Mouse (Mus musculus): Measurements from ENCODE around the gene Ntm. TPM values are rescaled to one million over a fixed set of nuclear protein-coding genes. Genes with fewer than 3 reads are reported as not detected.

The Ntm gene
- polyA plus RNA-seq, 1 experiment from 2014 or later = 11.5 TPM

- no peaks in the 10 kb centered on the region for H3K36me3 ChIP-seq (replicated peaks; ENCODE audit: control insufficient read depth, insufficient read depth, low read depth, low read length)
- no peak overlapping the region for H3K4me3 ChIP-seq (ENCODE audit: low read depth, low read length)
- H3K9me3 ChIP-seq (replicated peaks; ENCODE audit: control insufficient read depth, low read length) = no peaks in the 10 kb centered on the region
- DNase-seq (ENCODE audit: low spot score) = no peak
- H3K27me3 ChIP-seq (ENCODE audit: control insufficient read depth, insufficient read depth, low read length) = no peaks in the 10 kb centered on the region
- H3K27ac ChIP-seq (replicated peaks; ENCODE audit: low read depth, low read length) = no peak overlapping the region
- ATAC-seq (replicated peaks; ENCODE audit: insufficient number of reproducible peaks, low FRiP score, low TSS enrichment, low read depth) = no peak
- WGBS = 81% methylated on average over 21 of the region's 21 CpGs
- H3K9ac ChIP-seq (replicated peaks; ENCODE audit: low read length) = no peak overlapping the region
- no peaks in the 10 kb centered on the region for H3K4me1 ChIP-seq (ENCODE audit: control insufficient read depth, insufficient read depth, low read length)
- H3K4me2 ChIP-seq (ENCODE audit: low read depth, low read length) = no peak overlapping the region
Observed at GRCm38 (mm10) chr9:29594537-29595294, 368.2 kb downstream of the Ntm start.

DNA sequence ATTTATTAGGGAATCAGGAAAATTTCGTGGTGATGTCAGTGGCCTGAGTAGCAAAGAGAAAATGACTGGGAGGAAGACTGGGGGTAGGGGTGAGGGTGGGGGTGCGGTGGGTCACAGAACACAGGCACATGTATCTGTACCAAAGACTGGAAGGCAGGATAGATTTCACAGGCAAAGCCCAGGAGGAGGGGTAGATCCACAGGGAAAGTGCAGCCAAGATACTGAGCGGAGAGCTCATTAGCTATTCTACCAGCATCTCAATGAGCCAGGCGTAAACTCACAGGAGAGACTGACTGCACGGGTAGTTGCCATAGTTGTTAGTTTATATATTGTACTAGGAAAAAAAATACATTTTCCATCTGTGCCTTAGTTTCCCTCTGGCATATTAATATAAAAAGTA, 375.6 kb downstream of the Ntm start:
- no peak for DNase-seq (ENCODE audit: low spot score)
- no peaks in the 10 kb centered on the region for H3K36me3 ChIP-seq (replicated peaks; ENCODE audit: control insufficient read depth, insufficient read depth, low read depth, low read length)
- no peak for ATAC-seq (replicated peaks; ENCODE audit: insufficient number of reproducible peaks, low FRiP score, low TSS enrichment, low read depth)
- WGBS = 70% methylated on average over 5 of the region's 5 CpGs
- no peak overlapping the region for H3K4me3 ChIP-seq (ENCODE audit: low read depth, low read length)
- H3K4me2 ChIP-seq (ENCODE audit: low read depth, low read length) = no peak overlapping the region
- H3K27ac ChIP-seq (replicated peaks; ENCODE audit: low read depth, low read length) = no peak overlapping the region
- no peak overlapping the region for H3K9ac ChIP-seq (replicated peaks; ENCODE audit: low read length)
- H3K27me3 ChIP-seq (ENCODE audit: control insufficient read depth, insufficient read depth, low read length) = no peaks in the 10 kb centered on the region
- no peaks in the 10 kb centered on the region for H3K9me3 ChIP-seq (replicated peaks; ENCODE audit: control insufficient read depth, low read length)
- no peaks in the 10 kb centered on the region for H3K4me1 ChIP-seq (ENCODE audit: control insufficient read depth, insufficient read depth, low read length)

DNA sequence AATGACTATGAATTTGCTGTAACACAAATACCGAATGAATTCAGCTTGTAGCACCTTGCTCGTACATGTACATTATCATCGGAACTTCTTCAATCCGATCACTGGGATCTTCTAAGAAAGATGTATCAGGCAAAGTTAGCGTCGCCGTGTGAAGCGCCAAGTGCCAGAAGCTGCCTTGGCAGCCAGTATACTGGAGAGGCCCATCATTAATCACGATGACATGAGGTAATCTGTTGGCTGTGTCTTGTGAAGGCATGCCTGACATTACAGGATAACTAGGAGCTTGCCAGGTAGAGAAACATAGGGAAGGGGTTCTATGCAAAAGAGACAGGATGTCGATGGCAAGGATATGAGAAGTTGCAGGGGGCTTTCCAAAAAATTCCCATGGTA, 376.6 kb downstream of the Ntm start:
- 93% methylated on average over 10 of the region's 10 CpGs for WGBS
- Histone ChIP-seq H3K9me3 (replicated peaks; ENCODE audit: control insufficient read depth, low read length) (no peaks in the 10 kb centered on the region), H3K27ac (replicated peaks; ENCODE audit: low read depth, low read length) (no peak overlapping the region), H3K27me3 (ENCODE audit: control insufficient read depth, insufficient read depth, low read length) (no peaks in the 10 kb centered on the region), H3K36me3 (replicated peaks; ENCODE audit: control insufficient read depth, insufficient read depth, low read depth, low read length) (no peaks in the 10 kb centered on the region), H3K4me1 (ENCODE audit: control insufficient read depth, insufficient read depth, low read length) (no peaks in the 10 kb centered on the region), H3K4me3 (ENCODE audit: low read depth, low read length) (no peak overlapping the region), H3K4me2 (ENCODE audit: low read depth, low read length) (no peak overlapping the region), H3K9ac (replicated peaks; ENCODE audit: low read length) (no peak overlapping the region)
- DNase-seq (ENCODE audit: low spot score) (no peak), ATAC-seq (replicated peaks; ENCODE audit: insufficient number of reproducible peaks, low FRiP score, low TSS enrichment, low read depth) (no peak)

DNA sequence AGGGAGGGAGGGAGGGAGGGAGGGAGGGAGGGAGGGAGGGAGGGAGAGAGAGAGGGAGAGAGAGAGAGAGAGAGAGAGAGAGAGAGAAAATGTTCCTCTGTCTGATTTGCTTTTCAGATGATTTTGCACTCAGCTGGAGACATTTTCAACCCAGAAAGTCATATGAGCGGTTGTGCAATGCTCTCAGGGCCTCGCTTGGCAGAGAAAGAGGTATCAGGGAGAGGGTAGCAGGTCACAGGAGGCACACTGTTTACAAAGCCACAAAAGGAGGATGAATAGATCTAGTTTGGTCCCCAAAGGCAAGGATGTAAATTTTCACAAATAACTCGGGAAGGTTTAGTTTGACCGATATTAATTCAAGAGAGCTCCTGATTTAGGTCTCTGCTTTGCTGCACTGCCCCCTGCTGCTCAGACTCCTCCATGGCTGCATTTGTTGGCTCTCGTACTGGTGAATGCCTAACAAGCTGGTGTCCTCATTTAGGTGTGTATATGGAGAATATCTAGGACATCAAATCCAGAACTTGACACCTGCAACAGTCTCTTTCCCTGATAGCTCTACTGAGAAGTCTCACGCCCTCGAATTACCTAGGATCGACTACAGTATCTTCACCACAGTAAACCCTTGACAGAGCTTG, 377.1 kb downstream of the Ntm start:
- 59% methylated on average over 8 of the region's 8 CpGs for WGBS
- Histone ChIP-seq H3K36me3 (replicated peaks; ENCODE audit: control insufficient read depth, insufficient read depth, low read depth, low read length) (no peaks in the 10 kb centered on the region), H3K4me1 (ENCODE audit: control insufficient read depth, insufficient read depth, low read length) (no peaks in the 10 kb centered on the region), H3K9me3 (replicated peaks; ENCODE audit: control insufficient read depth, low read length) (no peaks in the 10 kb centered on the region), H3K4me3 (ENCODE audit: low read depth, low read length) (no peak overlapping the region), H3K27ac (replicated peaks; ENCODE audit: low read depth, low read length) (no peak overlapping the region), H3K9ac (replicated peaks; ENCODE audit: low read length) (no peak overlapping the region), H3K27me3 (ENCODE audit: control insufficient read depth, insufficient read depth, low read length) (no peaks in the 10 kb centered on the region), H3K4me2 (ENCODE audit: low read depth, low read length) (no peak overlapping the region)
- no peak for ATAC-seq (replicated peaks; ENCODE audit: insufficient number of reproducible peaks, low FRiP score, low TSS enrichment, low read depth)
- DNase-seq (ENCODE audit: low spot score) = peak; percentile 73

- no peaks in the 10 kb centered on the region for H3K27me3 ChIP-seq (ENCODE audit: control insufficient read depth, insufficient read depth, low read length)
- H3K9me3 ChIP-seq (replicated peaks; ENCODE audit: control insufficient read depth, low read length) = no peaks in the 10 kb centered on the region
- DNase-seq (ENCODE audit: low spot score) = no peak
- no peak overlapping the region for H3K27ac ChIP-seq (replicated peaks; ENCODE audit: low read depth, low read length)
- H3K36me3 ChIP-seq (replicated peaks; ENCODE audit: control insufficient read depth, insufficient read depth, low read depth, low read length) = no peaks in the 10 kb centered on the region
- 76% methylated on average over 11 of the region's 11 CpGs for WGBS
- H3K4me3 ChIP-seq (ENCODE audit: low read depth, low read length) = no peak overlapping the region
- H3K4me2 ChIP-seq (ENCODE audit: low read depth, low read length) = no peak overlapping the region
- H3K9ac ChIP-seq (replicated peaks; ENCODE audit: low read length) = no peak overlapping the region
- H3K4me1 ChIP-seq (ENCODE audit: control insufficient read depth, insufficient read depth, low read length) = no peaks in the 10 kb centered on the region
- no peak for ATAC-seq (replicated peaks; ENCODE audit: insufficient number of reproducible peaks, low FRiP score, low TSS enrichment, low read depth)
Observed at GRCm38 (mm10) chr9:29578226-29578625, 384.7 kb downstream of the Ntm start.

- no peak overlapping the region for H3K4me3 ChIP-seq (ENCODE audit: low read depth, low read length)
- no peaks in the 10 kb centered on the region for H3K27me3 ChIP-seq (ENCODE audit: control insufficient read depth, insufficient read depth, low read length)
- WGBS = 59% methylated on average over 4 of the region's 4 CpGs
- DNase-seq (ENCODE audit: low spot score) = no peak
- no peak overlapping the region for H3K9ac ChIP-seq (replicated peaks; ENCODE audit: low read length)
- no peak for ATAC-seq (replicated peaks; ENCODE audit: insufficient number of reproducible peaks, low FRiP score, low TSS enrichment, low read depth)
- H3K9me3 ChIP-seq (replicated peaks; ENCODE audit: control insufficient read depth, low read length) = no peaks in the 10 kb centered on the region
- H3K27ac ChIP-seq (replicated peaks; ENCODE audit: low read depth, low read length) = no peak overlapping the region
- no peaks in the 10 kb centered on the region for H3K4me1 ChIP-seq (ENCODE audit: control insufficient read depth, insufficient read depth, low read length)
- no peak overlapping the region for H3K4me2 ChIP-seq (ENCODE audit: low read depth, low read length)
- no peaks in the 10 kb centered on the region for H3K36me3 ChIP-seq (replicated peaks; ENCODE audit: control insufficient read depth, insufficient read depth, low read depth, low read length)
Observed at GRCm38 (mm10) chr9:29576051-29576533, 386.8 kb downstream of the Ntm start.

DNA sequence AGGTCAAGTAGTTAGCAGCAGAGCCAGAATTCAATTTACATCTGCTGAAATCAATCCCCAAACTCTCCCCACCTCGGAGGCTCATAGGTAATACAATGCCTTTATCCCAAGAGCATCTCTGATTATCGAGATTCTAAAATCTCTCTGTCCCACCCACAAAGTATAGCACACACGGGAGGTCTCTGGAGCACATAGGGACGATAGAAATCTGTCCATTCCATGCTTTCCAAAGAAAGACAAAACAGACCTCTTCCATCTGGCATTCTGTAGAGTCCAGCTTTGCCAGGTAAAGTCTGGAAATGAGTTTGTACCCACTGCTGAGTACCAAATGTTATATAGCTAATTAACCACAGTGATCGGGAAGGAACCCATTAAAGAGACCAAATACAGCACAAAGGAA, 388.4 kb downstream of the Ntm start:
- Histone ChIP-seq H3K9ac (replicated peaks; ENCODE audit: low read length) (no peak overlapping the region), H3K4me3 (ENCODE audit: low read depth, low read length) (no peak overlapping the region), H3K4me1 (ENCODE audit: control insufficient read depth, insufficient read depth, low read length) (no peaks in the 10 kb centered on the region), H3K27me3 (ENCODE audit: control insufficient read depth, insufficient read depth, low read length) (no peaks in the 10 kb centered on the region), H3K4me2 (ENCODE audit: low read depth, low read length) (no peak overlapping the region), H3K9me3 (replicated peaks; ENCODE audit: control insufficient read depth, low read length) (no peaks in the 10 kb centered on the region), H3K36me3 (replicated peaks; ENCODE audit: control insufficient read depth, insufficient read depth, low read depth, low read length) (no peaks in the 10 kb centered on the region), H3K27ac (replicated peaks; ENCODE audit: low read depth, low read length) (no peak overlapping the region)
- WGBS = 77% methylated on average over 5 of the region's 5 CpGs
- DNase-seq (ENCODE audit: low spot score) (no peak), ATAC-seq (replicated peaks; ENCODE audit: insufficient number of reproducible peaks, low FRiP score, low TSS enrichment, low read depth) (no peak)

- 46% methylated on average over 5 of the region's 5 CpGs for WGBS
- DNase-seq (ENCODE audit: low spot score) (no peak), ATAC-seq (replicated peaks; ENCODE audit: insufficient number of reproducible peaks, low FRiP score, low TSS enrichment, low read depth) (no peak)
- no peaks in the 10 kb centered on the region for H3K36me3 ChIP-seq (replicated peaks; ENCODE audit: control insufficient read depth, insufficient read depth, low read depth, low read length)
- H3K4me2 ChIP-seq (ENCODE audit: low read depth, low read length) = no peak overlapping the region
- no peak overlapping the region for H3K27ac ChIP-seq (replicated peaks; ENCODE audit: low read depth, low read length)
- no peaks in the 10 kb centered on the region for H3K4me1 ChIP-seq (ENCODE audit: control insufficient read depth, insufficient read depth, low read length)
- H3K9me3 ChIP-seq (replicated peaks; ENCODE audit: control insufficient read depth, low read length) = no peaks in the 10 kb centered on the region
- H3K9ac ChIP-seq (replicated peaks; ENCODE audit: low read length) = no peak overlapping the region
- no peak overlapping the region for H3K4me3 ChIP-seq (ENCODE audit: low read depth, low read length)
- no peaks in the 10 kb centered on the region for H3K27me3 ChIP-seq (ENCODE audit: control insufficient read depth, insufficient read depth, low read length)
Observed at GRCm38 (mm10) chr9:29568571-29568970, 394.4 kb downstream of the Ntm start.
